Mouse (Mus musculus): ENCODE measurements around the gene Aldh18a1.
A peak's percentile ranks its signal among the peaks of the same experiment; 100 is the strongest.

- TF ChIP-seq CTCF (IDR thresholded peaks at IDR 0.05; ENCODE audit: low read depth) (peak; percentile 98), EP300 (IDR thresholded peaks at IDR 0.05; ENCODE audit: low read depth) (no peak)
These were observed 23.7 kb upstream of the Aldh18a1 start, which contains the start of the genes Tctn3 and Entpd1 for GRCm38 (mm10) chr19:40611830-40612506.

Measured in liver, embryonic 14.5 days (tissue).